Mouse (Mus musculus): Measurements from ENCODE around the gene Cct7. TPM values are rescaled to one million over a fixed set of nuclear protein-coding genes. Genes with fewer than 3 reads are reported as not detected.

Gene Cct7
- polyA plus RNA-seq, 2 experiments = 247 to 417 TPM

GRCm38 (mm10) chr6:85452411-85452665 is 1.0 kb downstream of the Cct7 start:
- H3K4me2 ChIP-seq (replicated peaks; ENCODE audit: low read depth, low read length, severe bottlenecking) = peak overlapping the region; percentile 96
- peak overlapping the region; percentile 80 for H3K4me3 ChIP-seq (replicated peaks; ENCODE audit: low read length)
- WGBS = 0% methylated on average over 15 of the region's 15 CpGs
- peaks cover 2% of the 10 kb centered on the region; the same call in 1 of the 2 replicates for H3K36me3 ChIP-seq (ENCODE audit: control insufficient read depth, insufficient read depth, low read length)
- no peaks in the 10 kb centered on the region for H3K27me3 ChIP-seq (ENCODE audit: control insufficient read depth, insufficient read depth, low read length)
- H3K4me1 ChIP-seq (ENCODE audit: control insufficient read depth, insufficient read depth, low read length) = peaks cover 25% of the 10 kb centered on the region
- no peaks in the 10 kb centered on the region for H3K9me3 ChIP-seq (ENCODE audit: control insufficient read depth, low read length)
- H3K27ac ChIP-seq (replicated peaks; ENCODE audit: low read depth, low read length) = peak overlapping the region; percentile 93
- TF ChIP-seq POLR2A (IDR thresholded peaks at IDR 0.05; ENCODE audit: borderline replicate concordance, extremely low read depth, insufficient read depth, insufficient read length) = no peak
- no peak for ATAC-seq (ENCODE audit: low FRiP score, low read depth)
- DNase-seq (ENCODE audit: low spot score) = peak; percentile 46
- H3K9ac ChIP-seq (ENCODE audit: low read depth, low read length, severe bottlenecking) = peak overlapping the region; percentile 84

GRCm38 (mm10) chr6:85452816-85453215 is 1.5 kb downstream of the Cct7 start:
- H3K36me3 ChIP-seq (ENCODE audit: control insufficient read depth, insufficient read depth, low read length) = no peaks in the 10 kb centered on the region
- no peaks in the 10 kb centered on the region for H3K27me3 ChIP-seq (ENCODE audit: control insufficient read depth, insufficient read depth, low read length)
- no peaks in the 10 kb centered on the region for H3K9me3 ChIP-seq (ENCODE audit: control insufficient read depth, low read length)
- WGBS = 9% methylated on average over 7 of the region's 7 CpGs
- peak overlapping the region; percentile 96 for H3K4me2 ChIP-seq (replicated peaks; ENCODE audit: low read depth, low read length, severe bottlenecking)
- TF ChIP-seq POLR2A (IDR thresholded peaks at IDR 0.05; ENCODE audit: borderline replicate concordance, extremely low read depth, insufficient read depth, insufficient read length) = no peak
- peak overlapping the region; percentile 84 for H3K9ac ChIP-seq (ENCODE audit: low read depth, low read length, severe bottlenecking)
- H3K4me3 ChIP-seq (replicated peaks; ENCODE audit: low read length) = peak overlapping the region; percentile 80
- peaks cover 25% of the 10 kb centered on the region for H3K4me1 ChIP-seq (ENCODE audit: control insufficient read depth, insufficient read depth, low read length)
- no peak for ATAC-seq (ENCODE audit: low FRiP score, low read depth)
- no peak for DNase-seq (ENCODE audit: low spot score)
- H3K27ac ChIP-seq (replicated peaks; ENCODE audit: low read depth, low read length) = no peak overlapping the region

- DNase-seq (ENCODE audit: low spot score) (no peak), ATAC-seq (ENCODE audit: low FRiP score, low read depth) (no peak)
- Histone ChIP-seq H3K4me3 (replicated peaks; ENCODE audit: low read length) (no peak overlapping the region), H3K4me1 (ENCODE audit: control insufficient read depth, insufficient read depth, low read length) (peaks cover 2% of the 10 kb centered on the region; the same call in 1 of the 2 replicates), H3K27me3 (ENCODE audit: control insufficient read depth, insufficient read depth, low read length) (no peaks in the 10 kb centered on the region), H3K9me3 (ENCODE audit: control insufficient read depth, low read length) (no peaks in the 10 kb centered on the region), H3K4me2 (replicated peaks; ENCODE audit: low read depth, low read length, severe bottlenecking) (no peak overlapping the region), H3K9ac (ENCODE audit: low read depth, low read length, severe bottlenecking) (no peak overlapping the region), H3K27ac (replicated peaks; ENCODE audit: low read depth, low read length) (no peak overlapping the region), H3K36me3 (ENCODE audit: control insufficient read depth, insufficient read depth, low read length) (peaks cover 64% of the 10 kb centered on the region)
- 87% methylated on average over 2 of the region's 2 CpGs for WGBS
- TF ChIP-seq POLR2A (IDR thresholded peaks at IDR 0.05; ENCODE audit: borderline replicate concordance, extremely low read depth, insufficient read depth, insufficient read length) = no peak
These were observed 8.3 kb downstream of the Cct7 start for GRCm38 (mm10) chr6:85459621-85460020.

DNA sequence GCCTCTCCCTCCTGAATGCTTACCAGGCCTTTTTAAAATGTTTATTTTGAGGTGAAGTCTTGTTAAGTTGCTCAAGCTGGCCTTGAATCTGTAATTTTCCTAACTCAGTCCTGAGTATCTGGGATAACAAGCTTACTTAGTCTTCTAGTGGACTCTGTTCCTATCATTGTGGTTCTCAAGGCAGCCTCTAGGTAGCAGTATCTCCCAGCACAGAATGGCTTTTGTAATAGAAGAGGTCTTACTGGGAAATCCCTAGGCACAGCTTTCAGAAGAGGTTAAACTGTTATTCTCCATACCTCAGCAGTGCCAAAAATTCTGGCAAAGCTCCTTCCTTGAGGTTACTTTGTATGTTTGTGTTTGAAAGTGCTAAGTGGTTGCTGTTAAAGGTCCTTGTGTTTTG is 14.1 kb downstream of the Cct7 start:
- H3K27me3 ChIP-seq (ENCODE audit: control insufficient read depth, insufficient read depth, low read length) = no peaks in the 10 kb centered on the region
- peak; percentile 8 for DNase-seq (ENCODE audit: low spot score)
- H3K4me2 ChIP-seq (replicated peaks; ENCODE audit: low read depth, low read length, severe bottlenecking) = no peak overlapping the region
- H3K27ac ChIP-seq (replicated peaks; ENCODE audit: low read depth, low read length) = no peak overlapping the region
- H3K36me3 ChIP-seq (ENCODE audit: control insufficient read depth, insufficient read depth, low read length) = peaks cover 91% of the 10 kb centered on the region
- H3K4me1 ChIP-seq (ENCODE audit: control insufficient read depth, insufficient read depth, low read length) = no peaks in the 10 kb centered on the region
- no peak overlapping the region for H3K4me3 ChIP-seq (replicated peaks; ENCODE audit: low read length)
- H3K9me3 ChIP-seq (ENCODE audit: control insufficient read depth, low read length) = no peaks in the 10 kb centered on the region
- ATAC-seq (ENCODE audit: low FRiP score, low read depth) = no peak
- no peak overlapping the region for H3K9ac ChIP-seq (ENCODE audit: low read depth, low read length, severe bottlenecking)
- TF ChIP-seq POLR2A (IDR thresholded peaks at IDR 0.05; ENCODE audit: borderline replicate concordance, extremely low read depth, insufficient read depth, insufficient read length) = no peak

GRCm38 (mm10) chr6:85469660-85470430 is 18.5 kb downstream of the Cct7 start:
- no peak overlapping the region for H3K4me3 ChIP-seq (replicated peaks; ENCODE audit: low read length)
- no peaks in the 10 kb centered on the region for H3K9me3 ChIP-seq (ENCODE audit: control insufficient read depth, low read length)
- no peaks in the 10 kb centered on the region for H3K4me1 ChIP-seq (ENCODE audit: control insufficient read depth, insufficient read depth, low read length)
- ATAC-seq (ENCODE audit: low FRiP score, low read depth) (no peak), DNase-seq (ENCODE audit: low spot score) (no peak)
- TF ChIP-seq POLR2A (IDR thresholded peaks at IDR 0.05; ENCODE audit: borderline replicate concordance, extremely low read depth, insufficient read depth, insufficient read length) = no peak
- no peak overlapping the region for H3K27ac ChIP-seq (replicated peaks; ENCODE audit: low read depth, low read length)
- H3K27me3 ChIP-seq (ENCODE audit: control insufficient read depth, insufficient read depth, low read length) = no peaks in the 10 kb centered on the region
- no peak overlapping the region for H3K9ac ChIP-seq (ENCODE audit: low read depth, low read length, severe bottlenecking)
- H3K36me3 ChIP-seq (ENCODE audit: control insufficient read depth, insufficient read depth, low read length) = peaks cover 47% of the 10 kb centered on the region
- H3K4me2 ChIP-seq (replicated peaks; ENCODE audit: low read depth, low read length, severe bottlenecking) = no peak overlapping the region
- WGBS = 77% methylated on average over 5 of the region's 5 CpGs

Measured in limb, embryonic 14.5 days (tissue).